Mouse (Mus musculus) forebrain, embryonic 11.5 days (tissue): ENCODE data around the gene Rxfp1. TPM values are rescaled to one million over a fixed set of nuclear protein-coding genes. Genes with fewer than 3 reads are reported as not detected.

Source experiments
- ATAC-seq: fragments of 200-750 bp; cut with Nextera tagmentation; replicated peaks from 2 replicates; pipeline ENCODE4 v1.8.0; 2017; ENCODE audit warnings: moderate TSS enrichment; ENCODE audit not compliant: low FRiP score
- DNase-seq: peaks from one replicate; pipeline ENCODE4 v3.0.0-alpha.2; 2017; ENCODE audit warnings: low spot score
- H3K27ac ChIP-seq: fragments of 300-500 bp; sonication (generic); 2 replicates; pipeline ENCODE4 v1.5.1; 2014; ENCODE audit warnings: low read depth, low read length
- H3K27me3 ChIP-seq: fragments of 300-500 bp; sonication (generic); 2 replicates; pipeline ENCODE4 v1.6.1; 2014; ENCODE audit warnings: mild to moderate bottlenecking, low read length, mixed read lengths; ENCODE audit not compliant: control insufficient read depth, insufficient read depth
- H3K36me3 ChIP-seq: fragments of 300-500 bp; sonication (generic); 2 replicates; pipeline ENCODE4 v1.6.1; 2014; ENCODE audit warnings: mild to moderate bottlenecking, low read length, moderate library complexity, mixed read lengths; ENCODE audit not compliant: control insufficient read depth, insufficient read depth
- H3K4me1 ChIP-seq: fragments of 300-500 bp; sonication (generic); replicated peaks from 2 replicates; pipeline ENCODE4 v1.6.1; 2014; ENCODE audit warnings: low read length, mixed read lengths; ENCODE audit not compliant: control insufficient read depth, insufficient read depth
- H3K4me2 ChIP-seq: fragments of 300-500 bp; sonication (generic); 2 replicates; pipeline ENCODE4 v1.6.1; 2014; ENCODE audit warnings: low read depth, mild to moderate bottlenecking, low read length, moderate library complexity, mixed read lengths; ENCODE audit not compliant: severe bottlenecking
- H3K4me3 ChIP-seq: fragments of 300-500 bp; sonication (generic); 2 replicates; pipeline ENCODE4 v1.5.1; 2014; ENCODE audit warnings: low read depth, low read length
- H3K9ac ChIP-seq: fragments of 300-500 bp; sonication (generic); 2 replicates; pipeline ENCODE4 v1.6.1; 2014; ENCODE audit warnings: low read length
- H3K9me3 ChIP-seq: fragments of 300-500 bp; sonication (generic); 2 replicates; pipeline ENCODE4 v1.6.1; 2016; ENCODE audit warnings: low read length, mixed read lengths; ENCODE audit not compliant: control insufficient read depth
- WGBS: fragments of 180-500 bp; shearing (Covaris S2); extraction: QIAGEN DNeasy Blood & Tissue Kit; methylation state at CpG from one replicate; pipeline ENCODE4 v1.1.7; 2014; 5-methylcytosine and 5-hydroxymethylcytosine counted together
- polyA plus RNA-seq: library from polyadenylated mRNA; unstranded; fragments of >200 nt; fragmentation: Nextera tagmentation; extraction: Ambion mirVana; gene quantifications from 2 replicates; pipeline ENCODE4 v1.2.1, GENCODE M21; 2014

Gene Rxfp1
- polyA plus RNA-seq, 1 experiment from 2014 or later, result 0.09 TPM

- peaks cover 2% of the 10 kb centered on the region; the same call in 1 of the 2 replicates for H3K9me3 ChIP-seq
- H3K4me1 ChIP-seq, result peaks cover 2% of the 10 kb centered on the region; the same call in 1 of the 2 replicates
- ATAC-seq, result peak; percentile 57
- H3K9ac ChIP-seq, result peak within 1 kb of the TSS; percentile 85
- peak within 1 kb of the TSS; percentile 78 for H3K4me2 ChIP-seq
- H3K4me3 ChIP-seq, result peak within 1 kb of the TSS; percentile 74
- no peak for DNase-seq
- peaks cover 18% of the 10 kb centered on the region for H3K36me3 ChIP-seq
- no peak within 1 kb of the TSS for H3K27ac ChIP-seq
- 1% methylated on average over 11 of the region's 11 CpGs for WGBS
- no peaks in the 10 kb centered on the region for H3K27me3 ChIP-seq
These were observed 108.3 kb downstream of the Rxfp1 start, which contains the start of gene Etfdh for GRCm38 (mm10) chr3:79629416-79629730. Gene Etfdh (minus strand): TSS chr3:79629500.

- DNase-seq (peak; percentile 97), ATAC-seq (peak; percentile 99)
- Histone ChIP-seq H3K4me3 (peak within 1 kb of the TSS; percentile 74), H3K4me1 (peaks cover 2% of the 10 kb centered on the region; the same call in 1 of the 2 replicates), H3K36me3 (peaks cover 16% of the 10 kb centered on the region), H3K9me3 (peaks cover under 1% of the 10 kb centered on the region; the same call in 1 of the 2 replicates), H3K27ac (no peak within 1 kb of the TSS), H3K9ac (peak within 1 kb of the TSS; percentile 85), H3K27me3 (no peaks in the 10 kb centered on the region), H3K4me2 (peak within 1 kb of the TSS; percentile 78)
- under 1% methylated on average over 60 of the region's 60 CpGs for WGBS
These were observed 108.9 kb downstream of the Rxfp1 start, which contains the start of gene 4930579G24Rik for GRCm38 (mm10) chr3:79628561-79629415. Gene 4930579G24Rik (plus strand): TSS chr3:79629079.

DNA sequence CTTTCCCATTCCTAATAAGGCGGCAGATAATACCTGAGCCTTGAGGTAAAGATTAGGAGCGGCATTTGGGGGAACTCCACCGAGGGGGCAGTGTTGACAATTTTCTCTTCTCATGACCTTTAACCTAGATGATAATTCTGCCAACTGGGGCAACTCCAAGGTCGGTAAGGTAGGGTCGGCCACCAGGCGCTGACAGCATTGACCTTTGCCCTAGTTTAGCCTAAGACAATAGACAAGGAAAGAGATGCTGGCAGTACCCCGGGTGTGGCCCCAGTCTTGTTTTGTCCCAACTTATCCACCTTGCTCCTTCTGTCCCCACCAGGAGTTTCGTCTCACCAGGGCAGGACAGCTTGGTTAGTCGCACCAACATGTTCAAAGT lies 109.5 kb downstream of the Rxfp1 start:
- Histone ChIP-seq H3K4me2 (peak overlapping the region; percentile 78), H3K4me3 (peak overlapping the region; percentile 74), H3K9ac (peak overlapping the region; percentile 61), H3K9me3 (no peaks in the 10 kb centered on the region; the same call in 1 of the 2 replicates), H3K27me3 (no peaks in the 10 kb centered on the region), H3K27ac (no peak overlapping the region), H3K36me3 (peaks cover 13% of the 10 kb centered on the region), H3K4me1 (peaks cover 2% of the 10 kb centered on the region; the same call in 1 of the 2 replicates)
- ATAC-seq (no peak), DNase-seq (no peak)
- under 1% methylated on average over 9 of the region's 9 CpGs for WGBS

DNA sequence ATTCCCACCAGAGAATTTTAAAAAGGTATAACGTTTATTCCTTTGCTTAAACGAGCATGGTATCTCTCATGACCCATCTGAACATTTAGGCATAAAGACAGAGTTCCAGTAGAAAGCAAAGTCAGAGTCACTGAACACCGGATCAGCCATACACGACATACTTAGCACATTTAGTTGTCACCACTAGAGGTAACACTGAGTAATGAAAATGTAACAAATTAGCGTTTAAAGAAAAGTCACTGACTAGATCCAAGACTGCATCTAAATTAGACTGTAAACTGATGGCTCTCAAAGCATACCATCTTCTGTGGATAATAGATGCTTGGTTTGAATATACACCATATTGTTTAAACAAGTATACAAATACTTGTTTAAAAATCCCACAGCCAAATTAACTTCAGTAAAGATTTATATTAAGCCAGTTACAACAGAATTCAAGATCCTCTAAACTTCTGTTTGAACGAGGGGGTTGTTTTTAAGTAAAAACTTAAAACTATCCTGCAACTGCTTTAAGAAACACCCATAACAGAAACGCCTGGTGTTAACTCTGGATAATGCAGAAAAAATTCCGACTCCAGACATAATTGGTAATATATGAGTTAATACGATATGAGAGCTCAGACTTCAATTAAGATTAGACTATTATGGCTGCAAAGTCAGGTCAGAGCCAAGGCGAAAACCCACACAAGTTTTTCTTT lies 110.0 kb downstream of the Rxfp1 start:
- Histone ChIP-seq H3K27me3 (no peaks in the 10 kb centered on the region), H3K4me2 (peak overlapping the region; percentile 78), H3K9me3 (no peaks in the 10 kb centered on the region; the same call in 1 of the 2 replicates), H3K36me3 (peaks cover 10% of the 10 kb centered on the region), H3K4me1 (peaks cover 2% of the 10 kb centered on the region; the same call in 1 of the 2 replicates), H3K9ac (peak overlapping the region; percentile 61), H3K27ac (no peak overlapping the region), H3K4me3 (peak overlapping the region; percentile 74)
- DNase-seq, result no peak
- no peak for ATAC-seq
- 41% methylated on average over 10 of the region's 10 CpGs for WGBS

DNA sequence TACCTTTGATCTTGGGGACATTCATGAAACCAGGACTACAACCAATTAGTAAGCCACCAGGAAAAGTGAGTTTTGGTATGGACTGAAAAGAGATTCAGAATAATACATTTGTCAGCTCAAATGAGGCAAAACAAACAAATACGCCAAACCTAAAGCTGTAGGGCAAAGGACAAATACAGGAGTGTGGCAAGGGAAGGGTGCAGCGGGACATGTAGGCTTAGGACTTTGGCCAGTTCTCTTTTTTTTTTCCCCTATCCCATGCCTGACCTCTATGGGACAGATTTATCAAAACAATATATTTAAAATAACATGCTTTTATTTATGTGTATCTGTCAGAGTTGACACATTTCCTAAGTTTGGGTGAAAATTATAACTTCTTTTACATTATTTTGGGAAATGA lies 127.8 kb downstream of the Rxfp1 start:
- Histone ChIP-seq H3K4me2 (no peak overlapping the region), H3K27ac (no peak overlapping the region), H3K36me3 (peaks cover 7% of the 10 kb centered on the region), H3K4me1 (no peaks in the 10 kb centered on the region), H3K27me3 (no peaks in the 10 kb centered on the region), H3K9ac (no peak overlapping the region), H3K9me3 (no peaks in the 10 kb centered on the region), H3K4me3 (no peak overlapping the region)
- DNase-seq (no peak), ATAC-seq (no peak)
- WGBS, result 93% methylated on average over 2 of the region's 2 CpGs

DNA sequence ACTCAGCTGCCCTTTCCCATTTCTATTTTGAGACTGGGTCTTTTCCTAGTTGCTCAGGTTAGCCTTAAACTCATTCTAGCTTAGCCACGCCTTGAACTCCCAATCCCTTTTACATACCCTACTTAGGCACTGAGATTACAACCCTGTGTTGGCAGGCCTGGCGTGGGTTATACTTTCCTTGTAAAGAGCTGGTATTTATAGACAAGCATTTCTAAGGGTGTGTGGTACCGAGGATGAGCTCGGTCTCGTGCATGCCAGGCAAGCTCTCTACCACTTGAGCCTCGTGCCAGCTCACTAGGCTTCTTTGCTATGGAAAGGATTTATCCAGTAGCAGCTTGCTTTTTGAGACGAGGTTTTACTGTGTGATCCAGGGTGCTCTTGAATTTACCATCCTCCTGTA lies 142.2 kb downstream of the Rxfp1 start:
- no peak overlapping the region for H3K9ac ChIP-seq
- no peaks in the 10 kb centered on the region for H3K9me3 ChIP-seq
- H3K36me3 ChIP-seq, result peaks cover 5% of the 10 kb centered on the region; the same call in 1 of the 2 replicates
- H3K27ac ChIP-seq, result no peak overlapping the region
- no peaks in the 10 kb centered on the region for H3K27me3 ChIP-seq
- no peaks in the 10 kb centered on the region for H3K4me1 ChIP-seq
- ATAC-seq (no peak), DNase-seq (no peak)
- no peak overlapping the region for H3K4me2 ChIP-seq
- H3K4me3 ChIP-seq, result no peak overlapping the region
- 92% methylated on average over 7 of the region's 7 CpGs for WGBS

DNA sequence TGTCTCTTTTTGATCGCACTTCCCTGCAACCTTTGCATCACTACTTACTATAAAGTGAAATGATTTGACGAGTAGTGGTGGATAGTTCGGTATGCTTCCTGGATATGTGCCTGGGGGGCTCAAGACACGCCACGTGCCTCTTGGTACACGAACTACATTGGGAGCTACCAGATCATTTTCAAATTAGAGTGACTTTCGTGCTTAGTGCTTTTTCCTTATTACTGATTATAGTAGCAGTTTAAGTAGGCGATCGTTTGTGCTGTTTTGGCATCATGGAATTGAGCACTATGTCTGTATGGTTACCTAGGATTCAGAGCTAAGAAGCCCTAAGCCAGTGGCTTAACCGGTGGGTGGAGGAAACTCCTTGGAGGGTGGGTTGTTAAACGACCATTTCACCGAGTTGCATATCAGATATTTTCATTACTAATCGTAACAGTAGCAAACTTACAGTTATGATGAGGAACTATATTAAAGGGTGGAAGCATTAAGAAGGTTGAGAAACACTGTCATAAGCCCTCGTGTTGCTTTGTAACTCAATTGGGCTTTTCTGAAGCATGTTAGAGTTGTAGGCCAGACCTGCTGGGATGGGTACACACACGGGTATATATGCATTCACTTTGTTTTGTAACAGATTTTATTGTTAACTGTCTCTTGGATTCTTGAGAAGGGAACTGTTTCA lies 145.7 kb downstream of the Rxfp1 start:
- Histone ChIP-seq H3K4me3 (peak overlapping the region; percentile 78), H3K9me3 (no peaks in the 10 kb centered on the region), H3K4me1 (no peaks in the 10 kb centered on the region), H3K27ac (no peak overlapping the region; the same call in 1 of the 2 replicates), H3K9ac (peak overlapping the region; percentile 94), H3K4me2 (peak overlapping the region; percentile 73), H3K27me3 (no peaks in the 10 kb centered on the region), H3K36me3 (no peaks in the 10 kb centered on the region; the same call in 1 of the 2 replicates)
- WGBS, result 8% methylated on average over 15 of the region's 15 CpGs
- DNase-seq (no peak), ATAC-seq (no peak)
